Mouse (Mus musculus): ENCODE measurements at regions not wholly inside any gene's neighbourhood (a gene's known extent, or its start where the extent isn't known, plus 50 kb on each side); places are given as distances from the start of the nearest gene placed in this dataset.

DNA sequence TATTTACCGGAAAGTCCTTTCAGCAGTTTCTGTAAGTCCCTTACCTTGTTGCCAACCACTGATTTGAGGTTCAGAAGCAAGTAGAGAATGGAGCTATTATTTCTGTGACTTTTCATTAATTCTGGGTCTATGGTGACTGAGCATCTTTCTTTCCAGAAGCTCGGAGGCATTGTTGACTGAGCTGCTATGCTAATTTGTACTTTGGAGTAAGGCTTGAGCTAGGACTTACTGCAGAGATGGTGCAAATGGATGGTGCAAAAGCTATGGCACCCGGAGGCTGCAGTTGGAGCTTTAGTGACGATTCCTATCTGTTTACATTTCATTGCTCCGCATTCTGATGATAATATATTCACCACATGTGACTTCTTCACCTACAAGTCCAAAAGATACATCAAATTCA is 266.2 kb downstream of the Spry2 start:
- TF ChIP-seq POLR2A (IDR thresholded peaks at IDR 0.05; ENCODE audit: borderline replicate concordance, extremely low read depth, insufficient read depth, insufficient read length): no peak
- H3K9me3 ChIP-seq (ENCODE audit: control insufficient read depth, low read length): no peaks in the 10 kb centered on the region
- 0 out of 2 replicates have a peak, but pooled peaks cover 5% of the 10 kb centered on the region for H3K4me1 ChIP-seq (ENCODE audit: control insufficient read depth, insufficient read depth, low read length)
- WGBS: 90% methylated on average over 5 of the region's 5 CpGs
- H3K27me3 ChIP-seq (ENCODE audit: control insufficient read depth, insufficient read depth, low read length): no peaks in the 10 kb centered on the region
- ATAC-seq (ENCODE audit: low FRiP score, low read depth): no peak
- H3K36me3 ChIP-seq (ENCODE audit: control insufficient read depth, insufficient read depth, low read length): no peaks in the 10 kb centered on the region
- no peak overlapping the region for H3K4me2 ChIP-seq (replicated peaks; ENCODE audit: low read depth, low read length, severe bottlenecking)
- DNase-seq (ENCODE audit: low spot score): no peak
- H3K27ac ChIP-seq (replicated peaks; ENCODE audit: low read depth, low read length): no peak overlapping the region
- no peak overlapping the region for H3K4me3 ChIP-seq (replicated peaks; ENCODE audit: low read length)
- H3K9ac ChIP-seq (ENCODE audit: low read depth, low read length, severe bottlenecking): no peak overlapping the region

GRCm38 (mm10) chr14:105628673-105629072 is 267.9 kb downstream of the Spry2 start:
- Histone ChIP-seq H3K36me3 (ENCODE audit: control insufficient read depth, insufficient read depth, low read length) (no peaks in the 10 kb centered on the region), H3K27ac (replicated peaks; ENCODE audit: low read depth, low read length) (no peak overlapping the region), H3K9ac (ENCODE audit: low read depth, low read length, severe bottlenecking) (no peak overlapping the region), H3K9me3 (ENCODE audit: control insufficient read depth, low read length) (no peaks in the 10 kb centered on the region), H3K27me3 (ENCODE audit: control insufficient read depth, insufficient read depth, low read length) (no peaks in the 10 kb centered on the region), H3K4me2 (replicated peaks; ENCODE audit: low read depth, low read length, severe bottlenecking) (no peak overlapping the region), H3K4me3 (replicated peaks; ENCODE audit: low read length) (no peak overlapping the region), H3K4me1 (ENCODE audit: control insufficient read depth, insufficient read depth, low read length) (0 out of 2 replicates have a peak, but pooled peaks cover 5% of the 10 kb centered on the region)
- DNase-seq (ENCODE audit: low spot score) (no peak), ATAC-seq (ENCODE audit: low FRiP score, low read depth) (no peak)
- whole genome bisulfite sequencing: 37% methylated on average over 3 of the region's 3 CpGs
- no peak for TF ChIP-seq POLR2A (IDR thresholded peaks at IDR 0.05; ENCODE audit: borderline replicate concordance, extremely low read depth, insufficient read depth, insufficient read length)

DNA sequence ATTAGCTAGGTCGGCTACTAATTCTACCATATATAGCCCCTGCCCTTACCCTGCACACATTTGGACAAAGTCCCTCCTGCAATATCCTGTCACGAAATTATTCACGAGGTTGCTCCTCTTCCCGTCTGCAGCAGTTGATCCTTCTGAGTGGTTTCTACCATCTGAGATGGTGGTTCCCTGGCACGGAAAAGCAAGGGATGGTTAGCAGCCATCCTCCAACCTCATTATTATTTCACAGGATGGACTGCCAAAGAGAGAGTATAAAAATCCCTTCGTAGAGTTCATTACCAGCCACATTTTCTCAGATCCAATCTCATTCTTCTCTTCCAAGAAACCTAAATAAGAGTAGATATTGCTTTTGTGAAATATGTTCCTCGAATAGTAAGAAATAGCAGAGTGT is 272.2 kb downstream of the Spry2 start:
- H3K4me1 ChIP-seq (ENCODE audit: control insufficient read depth, insufficient read depth, low read length): 0 out of 2 replicates have a peak, but pooled peaks cover 5% of the 10 kb centered on the region
- H3K27ac ChIP-seq (replicated peaks; ENCODE audit: low read depth, low read length): no peak overlapping the region
- H3K4me3 ChIP-seq (replicated peaks; ENCODE audit: low read length): no peak overlapping the region
- TF ChIP-seq POLR2A (IDR thresholded peaks at IDR 0.05; ENCODE audit: borderline replicate concordance, extremely low read depth, insufficient read depth, insufficient read length): no peak
- WGBS: 81% methylated on average over 7 of the region's 7 CpGs
- H3K4me2 ChIP-seq (replicated peaks; ENCODE audit: low read depth, low read length, severe bottlenecking): no peak overlapping the region
- ATAC-seq (ENCODE audit: low FRiP score, low read depth) (no peak), DNase-seq (ENCODE audit: low spot score) (no peak)
- no peaks in the 10 kb centered on the region for H3K9me3 ChIP-seq (ENCODE audit: control insufficient read depth, low read length)
- no peaks in the 10 kb centered on the region for H3K27me3 ChIP-seq (ENCODE audit: control insufficient read depth, insufficient read depth, low read length)
- no peaks in the 10 kb centered on the region for H3K36me3 ChIP-seq (ENCODE audit: control insufficient read depth, insufficient read depth, low read length)
- H3K9ac ChIP-seq (ENCODE audit: low read depth, low read length, severe bottlenecking): no peak overlapping the region

DNA sequence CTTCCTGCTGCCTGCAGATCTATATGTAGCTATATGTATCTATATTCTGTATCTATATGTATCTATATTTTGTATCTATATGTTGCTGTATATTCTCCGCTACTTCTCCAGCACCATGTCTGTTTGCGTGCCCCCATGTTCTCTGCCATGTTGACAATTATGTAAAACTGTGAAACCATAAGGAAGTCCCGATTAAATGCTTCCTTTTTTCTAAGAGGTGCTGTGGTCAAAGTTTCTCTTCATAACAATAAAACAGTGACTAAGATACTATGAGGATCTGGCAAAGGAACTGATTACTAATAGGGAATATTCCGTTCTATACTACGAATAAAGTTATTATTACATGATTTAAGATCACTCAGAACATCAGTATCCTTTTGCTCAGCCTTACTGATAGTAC is 274.5 kb downstream of the Spry2 start:
- ATAC-seq (ENCODE audit: low FRiP score, low read depth): no peak
- H3K27me3 ChIP-seq (ENCODE audit: control insufficient read depth, insufficient read depth, low read length): no peaks in the 10 kb centered on the region
- H3K9ac ChIP-seq (ENCODE audit: low read depth, low read length, severe bottlenecking): no peak overlapping the region
- no peak overlapping the region for H3K27ac ChIP-seq (replicated peaks; ENCODE audit: low read depth, low read length)
- H3K4me2 ChIP-seq (replicated peaks; ENCODE audit: low read depth, low read length, severe bottlenecking): no peak overlapping the region
- no peaks in the 10 kb centered on the region for H3K36me3 ChIP-seq (ENCODE audit: control insufficient read depth, insufficient read depth, low read length)
- no peak overlapping the region for H3K4me3 ChIP-seq (replicated peaks; ENCODE audit: low read length)
- no peak for DNase-seq (ENCODE audit: low spot score)
- H3K9me3 ChIP-seq (ENCODE audit: control insufficient read depth, low read length): no peaks in the 10 kb centered on the region
- 92% methylated on average over 5 of the region's 5 CpGs for WGBS
- no peak for TF ChIP-seq POLR2A (IDR thresholded peaks at IDR 0.05; ENCODE audit: borderline replicate concordance, extremely low read depth, insufficient read depth, insufficient read length)
- no peaks in the 10 kb centered on the region for H3K4me1 ChIP-seq (ENCODE audit: control insufficient read depth, insufficient read depth, low read length)

- Histone ChIP-seq H3K27ac (replicated peaks; ENCODE audit: low read depth, low read length) (no peak overlapping the region), H3K4me1 (ENCODE audit: control insufficient read depth, insufficient read depth, low read length) (no peaks in the 10 kb centered on the region), H3K27me3 (ENCODE audit: control insufficient read depth, insufficient read depth, low read length) (no peaks in the 10 kb centered on the region), H3K4me2 (replicated peaks; ENCODE audit: low read depth, low read length, severe bottlenecking) (no peak overlapping the region), H3K9me3 (ENCODE audit: control insufficient read depth, low read length) (no peaks in the 10 kb centered on the region), H3K4me3 (replicated peaks; ENCODE audit: low read length) (no peak overlapping the region), H3K36me3 (ENCODE audit: control insufficient read depth, insufficient read depth, low read length) (no peaks in the 10 kb centered on the region), H3K9ac (ENCODE audit: low read depth, low read length, severe bottlenecking) (no peak overlapping the region)
- no peak for DNase-seq (ENCODE audit: low spot score)
- 83% methylated on average over 6 of the region's 6 CpGs for WGBS
- no peak for ATAC-seq (ENCODE audit: low FRiP score, low read depth)
- TF ChIP-seq POLR2A (IDR thresholded peaks at IDR 0.05; ENCODE audit: borderline replicate concordance, extremely low read depth, insufficient read depth, insufficient read length): no peak
These were observed 275.5 kb downstream of the Spry2 start for GRCm38 (mm10) chr14:105621124-105621523.

- ATAC-seq (ENCODE audit: low FRiP score, low read depth) (no peak), DNase-seq (ENCODE audit: low spot score) (no peak)
- Histone ChIP-seq H3K9me3 (ENCODE audit: control insufficient read depth, low read length) (no peaks in the 10 kb centered on the region), H3K9ac (ENCODE audit: low read depth, low read length, severe bottlenecking) (no peak overlapping the region), H3K4me2 (replicated peaks; ENCODE audit: low read depth, low read length, severe bottlenecking) (no peak overlapping the region), H3K27me3 (ENCODE audit: control insufficient read depth, insufficient read depth, low read length) (no peaks in the 10 kb centered on the region), H3K27ac (replicated peaks; ENCODE audit: low read depth, low read length) (no peak overlapping the region), H3K4me1 (ENCODE audit: control insufficient read depth, insufficient read depth, low read length) (no peaks in the 10 kb centered on the region), H3K36me3 (ENCODE audit: control insufficient read depth, insufficient read depth, low read length) (no peaks in the 10 kb centered on the region), H3K4me3 (replicated peaks; ENCODE audit: low read length) (no peak overlapping the region)
- WGBS: 60% methylated on average over 8 of the region's 8 CpGs
- TF ChIP-seq POLR2A (IDR thresholded peaks at IDR 0.05; ENCODE audit: borderline replicate concordance, extremely low read depth, insufficient read depth, insufficient read length): no peak
These were observed 277.2 kb downstream of the Spry2 start for GRCm38 (mm10) chr14:105619449-105619848.
